Mouse (Mus musculus): ENCODE measurements around the gene Fam120b. TPM values are rescaled to one million over a fixed set of nuclear protein-coding genes. Genes with fewer than 3 reads are reported as not detected.

Gene Fam120b
- polyA plus RNA-seq, 1 experiment from 2014 or later: 27.3 TPM

- DNase-seq (ENCODE audit: low spot score): peak; percentile 55
- Histone ChIP-seq H3K9me3 (no peaks in the 10 kb centered on the region), H3K4me1 (peaks cover 76% of the 10 kb centered on the region), H3K36me3 (replicated peaks) (peaks cover 22% of the 10 kb centered on the region), H3K27ac (replicated peaks) (peak overlapping the region; percentile 87), H3K4me3 (peak overlapping the region; percentile 71), H3K27me3 (replicated peaks; ENCODE audit: low read depth, poor library complexity, severe bottlenecking) (peaks cover 94% of the 10 kb centered on the region)
- WGBS: 2% methylated on average over 50 of the region's 50 CpGs
Observed at GRCm38 (mm10) chr17:15374321-15375141, 21.5 kb upstream of the Fam120b start.

- Histone ChIP-seq H3K27ac (replicated peaks) (peak overlapping the region; percentile 87), H3K4me3 (peak overlapping the region; percentile 71), H3K36me3 (replicated peaks) (peaks cover 15% of the 10 kb centered on the region), H3K27me3 (replicated peaks; ENCODE audit: low read depth, poor library complexity, severe bottlenecking) (peaks cover 97% of the 10 kb centered on the region), H3K4me1 (peaks cover 83% of the 10 kb centered on the region), H3K9me3 (no peaks in the 10 kb centered on the region)
- DNase-seq (ENCODE audit: low spot score): no peak
- WGBS: 2% methylated on average over 18 of the region's 18 CpGs
Observed at GRCm38 (mm10) chr17:15375224-15375623, 20.8 kb upstream of the Fam120b start.

GRCm38 (mm10) chr17:15375701-15376493 lies 20.1 kb upstream of the Fam120b start:
- H3K9me3 ChIP-seq: no peaks in the 10 kb centered on the region
- H3K36me3 ChIP-seq (replicated peaks): peaks cover 9% of the 10 kb centered on the region
- WGBS: under 1% methylated on average over 69 of the region's 69 CpGs
- peak overlapping the region; percentile 71 for H3K4me3 ChIP-seq
- DNase-seq (ENCODE audit: low spot score): peak; percentile 80
- peak overlapping the region; percentile 87 for H3K27ac ChIP-seq (replicated peaks)
- H3K4me1 ChIP-seq: peaks cover 90% of the 10 kb centered on the region
- H3K27me3 ChIP-seq (replicated peaks; ENCODE audit: low read depth, poor library complexity, severe bottlenecking): peaks cover 97% of the 10 kb centered on the region

GRCm38 (mm10) chr17:15376494-15377181 lies 19.4 kb upstream of the Fam120b start, which contains the start of gene Dll1:
Gene Dll1, minus strand, starts transcription at chr17:15376872.
- no peaks in the 10 kb centered on the region for H3K9me3 ChIP-seq
- peaks cover 100% of the 10 kb centered on the region for H3K27me3 ChIP-seq (replicated peaks; ENCODE audit: low read depth, poor library complexity, severe bottlenecking)
- DNase-seq (ENCODE audit: low spot score): peak; percentile 67
- H3K36me3 ChIP-seq (replicated peaks): peaks cover 9% of the 10 kb centered on the region
- peaks cover 95% of the 10 kb centered on the region for H3K4me1 ChIP-seq
- H3K4me3 ChIP-seq: peak within 1 kb of the TSS; percentile 71
- under 1% methylated on average over 36 of the region's 36 CpGs for WGBS
- peak within 1 kb of the TSS; percentile 87 for H3K27ac ChIP-seq (replicated peaks)

GRCm38 (mm10) chr17:15377901-15378300 lies 18.1 kb upstream of the Fam120b start:
- H3K27ac ChIP-seq (replicated peaks): peak overlapping the region; percentile 3; the same call in 1 of the 2 replicates
- H3K9me3 ChIP-seq: no peaks in the 10 kb centered on the region
- DNase-seq (ENCODE audit: low spot score): peak; percentile 28
- peaks cover 92% of the 10 kb centered on the region for H3K4me1 ChIP-seq
- peaks cover 5% of the 10 kb centered on the region for H3K36me3 ChIP-seq (replicated peaks)
- H3K27me3 ChIP-seq (replicated peaks; ENCODE audit: low read depth, poor library complexity, severe bottlenecking): peaks cover 100% of the 10 kb centered on the region
- no peak overlapping the region for H3K4me3 ChIP-seq
- WGBS: 0% methylated on average over 1 of the region's 1 CpGs

- 6% methylated on average over 15 of the region's 15 CpGs for WGBS
- Histone ChIP-seq H3K4me1 (peaks cover 87% of the 10 kb centered on the region), H3K27me3 (replicated peaks; ENCODE audit: low read depth, poor library complexity, severe bottlenecking) (peaks cover 100% of the 10 kb centered on the region), H3K36me3 (replicated peaks) (no peaks in the 10 kb centered on the region), H3K4me3 (peak overlapping the region; percentile 19; the same call in 1 of the 2 replicates), H3K27ac (replicated peaks) (no peak overlapping the region), H3K9me3 (0 out of 2 replicates have a peak, but pooled peaks cover 2% of the 10 kb centered on the region)
- DNase-seq (ENCODE audit: low spot score): peak; percentile 41
Observed at GRCm38 (mm10) chr17:15378413-15379109, 17.4 kb upstream of the Fam120b start.

- Histone ChIP-seq H3K27ac (replicated peaks) (peak overlapping the region; percentile 74), H3K36me3 (replicated peaks) (no peaks in the 10 kb centered on the region), H3K9me3 (0 out of 2 replicates have a peak, but pooled peaks cover 2% of the 10 kb centered on the region), H3K4me3 (peak overlapping the region; percentile 59), H3K27me3 (replicated peaks; ENCODE audit: low read depth, poor library complexity, severe bottlenecking) (peaks cover 98% of the 10 kb centered on the region), H3K4me1 (peaks cover 76% of the 10 kb centered on the region)
- DNase-seq (ENCODE audit: low spot score): peak; percentile 17
- 7% methylated on average over 17 of the region's 17 CpGs for WGBS
Observed at GRCm38 (mm10) chr17:15379741-15380526, 16.1 kb upstream of the Fam120b start.

- Histone ChIP-seq H3K27ac (replicated peaks) (peak overlapping the region; percentile 74), H3K4me1 (peaks cover 69% of the 10 kb centered on the region), H3K36me3 (replicated peaks) (no peaks in the 10 kb centered on the region), H3K9me3 (0 out of 2 replicates have a peak, but pooled peaks cover 2% of the 10 kb centered on the region), H3K4me3 (peak overlapping the region; percentile 59), H3K27me3 (replicated peaks; ENCODE audit: low read depth, poor library complexity, severe bottlenecking) (peaks cover 91% of the 10 kb centered on the region)
- WGBS: under 1% methylated on average over 27 of the region's 27 CpGs
- peak; percentile 74 for DNase-seq (ENCODE audit: low spot score)
Observed at GRCm38 (mm10) chr17:15380641-15381051, 15.4 kb upstream of the Fam120b start.

- WGBS: 4% methylated on average over 22 of the region's 22 CpGs
- 0 out of 2 replicates have a peak, but pooled peaks cover 2% of the 10 kb centered on the region for H3K9me3 ChIP-seq
- H3K4me3 ChIP-seq: peak overlapping the region; percentile 59
- DNase-seq (ENCODE audit: low spot score): peak; percentile 54
- peaks cover 62% of the 10 kb centered on the region for H3K4me1 ChIP-seq
- H3K27ac ChIP-seq (replicated peaks): peak overlapping the region; percentile 74
- no peaks in the 10 kb centered on the region for H3K36me3 ChIP-seq (replicated peaks)
- H3K27me3 ChIP-seq (replicated peaks; ENCODE audit: low read depth, poor library complexity, severe bottlenecking): peaks cover 85% of the 10 kb centered on the region
Observed at GRCm38 (mm10) chr17:15381092-15381860, 14.7 kb upstream of the Fam120b start.

GRCm38 (mm10) chr17:15381869-15382660 lies 13.9 kb upstream of the Fam120b start:
- Histone ChIP-seq H3K27me3 (replicated peaks; ENCODE audit: low read depth, poor library complexity, severe bottlenecking) (peaks cover 80% of the 10 kb centered on the region), H3K27ac (replicated peaks) (no peak overlapping the region), H3K4me1 (peaks cover 55% of the 10 kb centered on the region), H3K36me3 (replicated peaks) (no peaks in the 10 kb centered on the region), H3K4me3 (no peak overlapping the region), H3K9me3 (0 out of 2 replicates have a peak, but pooled peaks cover 2% of the 10 kb centered on the region)
- WGBS: 29% methylated on average over 7 of the region's 7 CpGs
- DNase-seq (ENCODE audit: low spot score): no peak

All from embryonic facial prominence, embryonic 10.5 days (tissue).